Mouse (Mus musculus): ENCODE measurements at regions not wholly inside any gene's neighbourhood (a gene's known extent, or its start where the extent isn't known, plus 50 kb on each side); places are given as distances from the start of the nearest gene placed in this dataset.

DNA sequence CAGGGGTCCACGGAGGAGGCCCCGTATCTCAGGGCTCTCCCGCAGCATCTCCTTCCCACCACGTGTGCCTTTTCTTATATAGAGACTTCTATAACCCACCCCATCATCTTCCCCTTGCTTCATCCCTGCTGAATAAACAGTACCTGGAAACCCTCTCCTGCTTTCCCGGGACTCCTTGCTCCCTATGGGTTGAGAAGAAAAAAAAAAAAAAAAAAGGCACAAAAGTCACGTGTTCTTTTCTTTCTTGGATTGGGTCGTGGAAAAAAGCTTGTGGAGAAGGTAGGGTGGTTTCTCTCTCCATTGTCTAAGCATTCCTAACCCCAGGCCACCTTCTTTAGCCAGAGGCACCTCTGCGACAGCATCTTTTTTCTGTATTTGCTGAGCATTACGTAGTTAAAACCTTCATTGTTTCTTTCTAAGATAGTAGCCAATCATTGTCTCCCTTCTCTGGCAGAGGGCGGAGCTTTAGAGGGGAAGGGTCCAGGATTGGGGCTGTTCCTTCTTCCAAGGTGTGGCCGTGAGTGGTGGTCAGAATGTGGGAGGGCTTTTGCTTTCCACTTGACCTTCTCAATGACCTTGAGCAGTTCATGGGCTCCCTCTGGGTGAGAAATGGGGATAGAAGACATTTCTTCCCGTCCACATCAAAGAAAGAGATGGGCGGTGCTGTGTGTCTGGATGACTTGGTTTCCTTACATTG is 78.7 kb upstream of the Mphosph6 start:
- H3K4me1 ChIP-seq: no peaks in the 10 kb centered on the region
- H3K27ac ChIP-seq: no peak overlapping the region
- H3K9ac ChIP-seq: no peak overlapping the region
- no peaks in the 10 kb centered on the region for H3K36me3 ChIP-seq
- H3K27me3 ChIP-seq: no peaks in the 10 kb centered on the region
- H3K4me2 ChIP-seq: no peak overlapping the region
- no peak for ATAC-seq (ENCODE audit: insufficient number of reproducible peaks, low FRiP score, low TSS enrichment, low read depth)
- H3K4me3 ChIP-seq: no peak overlapping the region
- WGBS: 71% methylated on average over 13 of the region's 13 CpGs
- no peaks in the 10 kb centered on the region for H3K9me3 ChIP-seq

DNA sequence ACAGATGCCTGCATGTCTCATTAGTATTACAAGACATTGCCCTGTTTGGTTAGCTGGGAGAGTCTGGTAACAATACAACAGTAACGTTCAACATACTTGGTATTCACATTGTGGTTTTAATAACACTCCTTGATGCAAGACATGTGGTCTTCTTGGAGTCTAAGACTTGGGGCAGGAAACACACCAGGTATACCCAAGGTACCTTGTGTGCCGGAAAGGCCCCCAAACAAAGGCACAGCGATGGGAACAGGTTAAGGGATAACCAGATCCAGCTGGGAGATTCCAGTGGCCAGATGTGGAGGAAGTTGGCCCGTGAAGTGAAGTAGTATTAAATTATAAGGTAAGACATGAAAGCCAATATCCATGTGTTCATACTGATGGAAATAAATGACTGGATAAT is 71.9 kb upstream of the Mphosph6 start:
- no peak for ATAC-seq (ENCODE audit: insufficient number of reproducible peaks, low FRiP score, low TSS enrichment, low read depth)
- H3K9ac ChIP-seq: no peak overlapping the region
- H3K36me3 ChIP-seq: no peaks in the 10 kb centered on the region
- H3K4me2 ChIP-seq: no peak overlapping the region
- H3K27me3 ChIP-seq: no peaks in the 10 kb centered on the region
- no peak overlapping the region for H3K4me3 ChIP-seq
- WGBS: 37% methylated on average over 4 of the region's 4 CpGs
- H3K9me3 ChIP-seq: no peaks in the 10 kb centered on the region
- H3K27ac ChIP-seq: no peak overlapping the region
- H3K4me1 ChIP-seq: no peaks in the 10 kb centered on the region

DNA sequence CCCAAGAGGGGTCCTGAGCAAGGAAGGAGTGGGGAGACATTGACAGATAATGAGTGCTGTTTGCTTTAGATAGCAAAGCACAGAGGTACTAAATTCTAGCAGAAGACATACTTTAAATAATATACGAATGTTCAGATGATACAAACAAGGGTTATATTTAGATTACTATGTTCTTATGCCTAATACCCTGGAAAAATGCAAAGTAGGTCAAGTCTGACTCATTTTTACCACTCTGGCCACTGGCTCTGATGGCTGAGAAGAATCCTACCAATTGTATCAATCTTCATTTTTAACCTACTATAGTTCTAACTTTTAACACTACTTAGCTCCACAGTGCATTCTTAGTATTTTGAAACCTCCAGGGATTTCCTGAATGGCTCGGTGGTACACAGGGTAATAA is 65.4 kb upstream of the Mphosph6 start:
- H3K4me1 ChIP-seq: no peaks in the 10 kb centered on the region
- no peak overlapping the region for H3K9ac ChIP-seq
- no peak overlapping the region for H3K4me3 ChIP-seq
- ATAC-seq (ENCODE audit: insufficient number of reproducible peaks, low FRiP score, low TSS enrichment, low read depth): no peak
- WGBS: 79% methylated on average over 2 of the region's 2 CpGs
- H3K36me3 ChIP-seq: no peaks in the 10 kb centered on the region
- no peaks in the 10 kb centered on the region for H3K9me3 ChIP-seq
- H3K27me3 ChIP-seq: no peaks in the 10 kb centered on the region
- H3K4me2 ChIP-seq: no peak overlapping the region
- no peak overlapping the region for H3K27ac ChIP-seq

DNA sequence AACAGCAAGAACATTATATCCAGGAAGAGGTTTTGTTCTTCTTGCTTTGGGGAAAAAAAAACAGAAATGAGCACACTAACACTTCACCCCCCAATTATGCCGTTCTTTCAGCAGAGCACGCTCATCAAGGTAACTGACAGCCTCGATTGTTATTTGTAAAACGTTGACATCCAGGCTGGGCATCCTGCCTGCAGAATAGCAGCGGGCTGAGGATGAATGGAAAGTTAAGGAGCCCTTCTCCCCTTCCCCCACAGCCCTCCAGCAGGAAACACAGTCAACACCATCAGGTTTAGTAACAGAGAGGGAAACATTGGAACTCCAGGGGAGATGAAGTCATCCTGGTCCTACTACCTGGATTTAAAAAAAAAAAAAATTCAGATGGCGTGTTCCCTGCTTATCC is 63.3 kb upstream of the Mphosph6 start:
- H3K4me1 ChIP-seq: no peaks in the 10 kb centered on the region; the same call in 1 of the 2 replicates
- H3K4me3 ChIP-seq: no peak overlapping the region
- H3K9me3 ChIP-seq: no peaks in the 10 kb centered on the region
- no peak overlapping the region for H3K27ac ChIP-seq
- H3K4me2 ChIP-seq: no peak overlapping the region
- ATAC-seq (ENCODE audit: insufficient number of reproducible peaks, low FRiP score, low TSS enrichment, low read depth): no peak
- WGBS: 26% methylated on average over 6 of the region's 6 CpGs
- no peak overlapping the region for H3K9ac ChIP-seq
- no peaks in the 10 kb centered on the region for H3K36me3 ChIP-seq
- no peaks in the 10 kb centered on the region for H3K27me3 ChIP-seq

DNA sequence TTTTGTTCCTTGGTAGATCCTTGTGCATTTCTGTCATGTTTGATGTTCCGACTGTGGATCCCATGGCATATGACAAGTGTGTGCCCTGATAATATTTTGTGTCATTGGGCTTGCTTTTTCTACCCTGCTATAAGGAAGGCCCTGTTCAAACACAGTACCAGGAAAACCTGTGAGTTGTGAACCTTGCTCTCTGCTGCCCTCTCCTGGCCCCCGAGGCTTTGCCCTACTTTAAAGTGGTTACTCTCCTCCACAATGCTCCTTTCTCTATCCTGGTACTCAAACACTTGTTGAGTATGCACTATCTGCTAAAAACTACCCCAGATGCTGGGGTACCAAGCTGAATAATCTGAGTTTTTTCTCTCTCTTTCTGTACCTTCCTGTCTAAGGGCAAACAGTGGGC is 62.1 kb upstream of the Mphosph6 start:
- H3K27ac ChIP-seq: no peak overlapping the region
- peaks cover 3% of the 10 kb centered on the region; the same call in 1 of the 2 replicates for H3K4me1 ChIP-seq
- ATAC-seq (ENCODE audit: insufficient number of reproducible peaks, low FRiP score, low TSS enrichment, low read depth): no peak
- no peaks in the 10 kb centered on the region for H3K27me3 ChIP-seq
- no peak overlapping the region for H3K9ac ChIP-seq
- H3K4me3 ChIP-seq: no peak overlapping the region
- no peak overlapping the region for H3K4me2 ChIP-seq
- H3K9me3 ChIP-seq: no peaks in the 10 kb centered on the region
- WGBS: 47% methylated on average over 2 of the region's 2 CpGs
- no peaks in the 10 kb centered on the region for H3K36me3 ChIP-seq

DNA sequence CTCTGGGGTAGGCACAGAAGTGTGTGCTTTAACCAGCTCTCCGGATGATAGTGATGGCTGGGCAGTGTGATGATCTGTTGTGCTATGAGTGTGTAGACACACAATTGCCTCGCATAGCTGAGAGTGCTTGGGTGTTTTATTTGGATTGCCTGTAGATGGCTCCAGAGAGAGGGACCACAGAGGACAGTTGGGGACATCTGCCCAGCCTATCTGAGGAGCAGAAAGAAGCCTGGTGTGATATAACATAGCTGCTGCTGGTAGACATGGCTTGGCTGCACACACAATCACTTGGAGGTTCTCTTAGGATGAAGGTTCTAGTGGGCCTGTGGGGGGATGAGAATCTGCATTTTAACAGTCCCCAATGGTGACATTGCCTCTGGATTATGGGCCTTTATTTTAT is 60.6 kb upstream of the Mphosph6 start:
- Histone ChIP-seq H3K4me3 (no peak overlapping the region), H3K36me3 (no peaks in the 10 kb centered on the region), H3K27ac (no peak overlapping the region), H3K9me3 (no peaks in the 10 kb centered on the region), H3K4me2 (no peak overlapping the region), H3K9ac (no peak overlapping the region), H3K27me3 (no peaks in the 10 kb centered on the region), H3K4me1 (peaks cover 3% of the 10 kb centered on the region; the same call in 1 of the 2 replicates)
- no peak for ATAC-seq (ENCODE audit: insufficient number of reproducible peaks, low FRiP score, low TSS enrichment, low read depth)
- WGBS: 72% methylated on average over 2 of the region's 2 CpGs

DNA sequence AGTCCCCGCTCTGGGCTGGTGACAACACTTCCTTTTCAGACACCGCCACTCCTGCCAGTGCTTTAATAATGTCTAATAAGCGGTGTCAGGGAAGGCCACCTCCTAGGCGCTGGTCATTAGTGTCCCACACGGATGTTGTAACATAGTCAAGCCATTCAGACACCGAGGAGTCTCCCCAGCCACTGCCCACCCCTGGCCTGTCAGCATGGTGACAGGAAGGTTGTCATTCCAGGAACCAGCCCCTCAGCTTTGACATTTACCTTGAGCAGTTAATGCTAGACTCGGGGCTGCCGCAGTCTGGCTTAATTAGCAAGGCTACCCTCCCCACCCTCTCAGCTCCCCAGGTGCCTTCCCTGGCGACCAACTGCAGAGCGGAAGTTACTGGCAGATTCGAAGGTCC is 58.0 kb upstream of the Mphosph6 start:
- Histone ChIP-seq H3K27ac (no peak overlapping the region), H3K9ac (no peak overlapping the region), H3K4me3 (no peak overlapping the region), H3K27me3 (no peaks in the 10 kb centered on the region), H3K4me1 (peaks cover 3% of the 10 kb centered on the region; the same call in 1 of the 2 replicates), H3K36me3 (no peaks in the 10 kb centered on the region), H3K9me3 (no peaks in the 10 kb centered on the region), H3K4me2 (no peak overlapping the region)
- ATAC-seq (ENCODE audit: insufficient number of reproducible peaks, low FRiP score, low TSS enrichment, low read depth): no peak
- WGBS: 5% methylated on average over 11 of the region's 11 CpGs

DNA sequence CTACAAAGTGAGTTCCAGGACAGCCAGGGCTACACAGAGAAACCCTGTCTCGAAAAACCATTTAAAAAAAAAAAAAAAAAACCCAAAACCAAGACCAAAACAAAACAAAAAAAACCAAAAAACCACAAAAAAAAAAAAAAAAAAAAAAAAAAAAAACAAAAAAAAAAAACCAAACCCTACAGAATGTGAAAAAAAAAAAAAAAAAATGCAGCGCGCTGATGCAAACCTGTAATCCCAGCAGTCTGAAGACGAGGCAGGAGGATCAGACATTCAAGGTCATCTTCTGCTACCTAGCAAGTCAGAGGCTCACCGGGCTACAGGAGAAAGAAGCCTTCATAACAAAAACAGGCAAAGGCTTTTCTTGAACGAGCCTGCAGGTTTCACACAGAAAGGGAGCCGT is 57.4 kb upstream of the Mphosph6 start:
- WGBS: 50% methylated on average over 7 of the region's 7 CpGs
- Histone ChIP-seq H3K9me3 (no peaks in the 10 kb centered on the region), H3K4me3 (no peak overlapping the region), H3K9ac (no peak overlapping the region), H3K36me3 (no peaks in the 10 kb centered on the region), H3K4me1 (peaks cover 3% of the 10 kb centered on the region; the same call in 1 of the 2 replicates), H3K4me2 (no peak overlapping the region), H3K27ac (no peak overlapping the region), H3K27me3 (no peaks in the 10 kb centered on the region)
- ATAC-seq (ENCODE audit: insufficient number of reproducible peaks, low FRiP score, low TSS enrichment, low read depth): no peak

DNA sequence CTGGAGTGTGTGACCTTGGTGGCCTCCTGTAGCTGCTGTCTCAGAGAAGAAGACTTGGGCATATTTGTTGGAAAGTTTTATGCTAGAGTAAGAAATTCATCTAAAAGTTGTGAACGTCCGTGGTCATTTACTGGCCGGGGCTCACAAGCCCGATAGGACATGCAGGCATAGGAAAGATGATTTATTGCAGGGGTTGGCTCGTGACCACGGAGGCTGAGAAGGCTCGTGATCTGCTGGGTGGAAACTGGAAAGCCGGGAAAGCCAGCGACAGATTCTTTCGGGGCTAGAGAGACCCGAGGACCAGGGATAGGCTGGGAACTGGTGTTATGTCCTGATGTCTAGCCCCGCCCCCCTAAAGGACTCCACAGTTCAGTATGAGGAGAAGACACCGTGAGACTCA is 54.4 kb upstream of the Mphosph6 start:
- no peak for ATAC-seq (ENCODE audit: insufficient number of reproducible peaks, low FRiP score, low TSS enrichment, low read depth)
- Histone ChIP-seq H3K4me1 (peaks cover 3% of the 10 kb centered on the region; the same call in 1 of the 2 replicates), H3K9ac (no peak overlapping the region), H3K36me3 (no peaks in the 10 kb centered on the region), H3K27ac (no peak overlapping the region), H3K4me3 (no peak overlapping the region), H3K9me3 (no peaks in the 10 kb centered on the region), H3K27me3 (no peaks in the 10 kb centered on the region), H3K4me2 (no peak overlapping the region)
- WGBS: 68% methylated on average over 13 of the region's 13 CpGs

DNA sequence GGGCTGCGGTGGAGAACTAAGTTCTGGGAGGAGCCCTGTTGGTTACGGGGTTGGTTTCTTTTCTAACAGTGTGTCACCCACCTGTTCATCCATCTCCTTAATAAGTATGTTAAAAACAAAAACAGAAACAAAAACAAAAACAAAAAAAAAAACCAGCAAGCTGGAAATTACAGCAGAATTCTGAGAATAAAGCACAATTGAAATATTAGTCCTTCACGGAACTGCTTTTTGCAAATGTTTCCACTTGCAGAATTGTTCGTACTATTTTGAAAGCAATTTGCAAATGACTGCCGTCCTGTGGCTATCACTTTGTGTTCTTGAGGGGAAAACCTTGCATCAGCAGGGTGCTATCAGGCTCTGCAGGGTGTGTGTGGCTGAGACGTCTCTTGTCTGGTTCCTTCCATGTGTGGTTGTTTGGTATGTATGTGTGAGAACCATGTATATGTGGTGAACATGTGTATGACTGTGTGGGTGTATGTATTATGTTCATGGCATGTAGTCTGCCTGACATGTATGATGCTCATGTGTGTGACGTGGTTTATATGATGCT is 53.3 kb upstream of the Mphosph6 start:
- Histone ChIP-seq H3K9ac (no peak overlapping the region), H3K27ac (no peak overlapping the region), H3K36me3 (no peaks in the 10 kb centered on the region), H3K27me3 (no peaks in the 10 kb centered on the region), H3K9me3 (no peaks in the 10 kb centered on the region), H3K4me2 (no peak overlapping the region), H3K4me3 (no peak overlapping the region), H3K4me1 (peaks cover 3% of the 10 kb centered on the region; the same call in 1 of the 2 replicates)
- 84% methylated on average over 7 of the region's 7 CpGs for WGBS
- no peak for ATAC-seq (ENCODE audit: insufficient number of reproducible peaks, low FRiP score, low TSS enrichment, low read depth)

DNA sequence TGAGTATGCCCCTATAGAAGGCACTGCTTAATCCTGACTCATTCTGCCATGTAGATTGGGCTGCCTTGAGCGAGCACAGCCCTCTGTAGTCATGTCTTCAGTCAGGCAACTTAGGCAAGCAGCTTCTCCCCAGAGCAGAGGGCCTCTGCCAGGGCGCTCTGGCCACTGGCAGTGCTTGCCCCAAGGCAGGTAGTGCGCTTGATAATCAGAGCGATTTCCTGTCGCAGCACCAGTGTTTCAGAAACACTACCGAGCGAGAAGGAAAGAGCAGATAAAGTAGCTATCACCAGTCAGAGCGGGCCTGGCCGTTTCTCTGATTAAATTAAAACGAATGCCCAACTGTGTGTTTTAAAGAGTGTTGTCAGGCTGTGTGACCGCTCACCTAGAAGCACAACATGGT is 52.6 kb upstream of the Mphosph6 start:
- H3K4me2 ChIP-seq: no peak overlapping the region
- no peaks in the 10 kb centered on the region for H3K27me3 ChIP-seq
- 75% methylated on average over 11 of the region's 11 CpGs for WGBS
- no peak overlapping the region for H3K9ac ChIP-seq
- H3K27ac ChIP-seq: no peak overlapping the region
- H3K36me3 ChIP-seq: no peaks in the 10 kb centered on the region
- no peak for ATAC-seq (ENCODE audit: insufficient number of reproducible peaks, low FRiP score, low TSS enrichment, low read depth)
- H3K9me3 ChIP-seq: no peaks in the 10 kb centered on the region
- no peak overlapping the region for H3K4me3 ChIP-seq
- H3K4me1 ChIP-seq: no peaks in the 10 kb centered on the region

DNA sequence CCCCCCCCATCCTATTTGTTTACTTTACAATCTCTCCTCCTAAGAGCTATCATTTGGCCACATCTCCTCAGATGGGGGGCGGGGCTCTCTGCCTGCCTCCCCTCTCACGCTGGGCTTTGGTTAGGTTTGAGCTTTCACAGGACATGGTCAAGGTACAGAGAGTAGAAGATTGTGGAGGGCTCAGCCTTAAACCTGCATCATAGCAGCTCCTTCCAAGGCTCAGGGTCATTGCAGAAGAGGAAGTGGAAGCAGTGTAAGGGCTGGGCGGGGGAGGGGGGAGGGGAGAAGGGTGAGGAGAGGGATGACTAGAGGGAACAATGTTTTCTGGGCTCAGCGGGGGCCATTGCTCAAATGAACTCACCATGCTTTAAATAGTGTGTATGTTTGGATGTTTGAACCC is 51.7 kb upstream of the Mphosph6 start:
- no peaks in the 10 kb centered on the region for H3K4me1 ChIP-seq
- 46% methylated on average over 4 of the region's 4 CpGs for WGBS
- no peaks in the 10 kb centered on the region for H3K27me3 ChIP-seq

DNA sequence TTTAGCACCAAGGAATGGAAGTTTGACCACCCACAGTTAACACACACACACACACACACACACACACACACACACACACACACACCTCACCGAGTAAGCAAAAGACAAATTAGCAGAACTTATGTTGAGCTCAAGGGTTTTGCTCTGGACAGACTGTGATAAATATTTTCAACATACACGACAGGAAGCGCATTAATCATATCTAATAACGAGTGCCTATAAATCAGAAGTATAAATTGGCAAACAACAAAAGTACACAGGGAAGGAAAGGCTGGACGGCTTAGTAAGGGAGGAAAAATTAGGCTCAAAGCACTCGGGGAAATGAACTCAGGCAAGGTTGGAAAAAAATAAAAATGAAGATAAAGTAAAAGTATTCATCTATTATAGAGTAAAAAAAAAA is 50.8 kb upstream of the Mphosph6 start:
- Histone ChIP-seq H3K4me3 (no peak overlapping the region), H3K9me3 (no peaks in the 10 kb centered on the region), H3K9ac (no peak overlapping the region), H3K4me2 (no peak overlapping the region), H3K27me3 (no peaks in the 10 kb centered on the region), H3K27ac (no peak overlapping the region), H3K36me3 (no peaks in the 10 kb centered on the region), H3K4me1 (no peaks in the 10 kb centered on the region)
- no peak for ATAC-seq (ENCODE audit: insufficient number of reproducible peaks, low FRiP score, low TSS enrichment, low read depth)
- WGBS: 45% methylated on average over 6 of the region's 6 CpGs

More for the DNA sequence above, 51.7 kb upstream of the Mphosph6 start:
- Histone ChIP-seq H3K4me2 (no peak overlapping the region), H3K9me3 (no peaks in the 10 kb centered on the region), H3K27ac (no peak overlapping the region), H3K9ac (no peak overlapping the region), H3K36me3 (no peaks in the 10 kb centered on the region), H3K4me3 (no peak overlapping the region)
- no peak for ATAC-seq (ENCODE audit: insufficient number of reproducible peaks, low FRiP score, low TSS enrichment, low read depth)

All from limb, embryonic 15.5 days (tissue).